ENCODE assay signal across 20 mouse cellular contexts in the genomic region with DNA sequence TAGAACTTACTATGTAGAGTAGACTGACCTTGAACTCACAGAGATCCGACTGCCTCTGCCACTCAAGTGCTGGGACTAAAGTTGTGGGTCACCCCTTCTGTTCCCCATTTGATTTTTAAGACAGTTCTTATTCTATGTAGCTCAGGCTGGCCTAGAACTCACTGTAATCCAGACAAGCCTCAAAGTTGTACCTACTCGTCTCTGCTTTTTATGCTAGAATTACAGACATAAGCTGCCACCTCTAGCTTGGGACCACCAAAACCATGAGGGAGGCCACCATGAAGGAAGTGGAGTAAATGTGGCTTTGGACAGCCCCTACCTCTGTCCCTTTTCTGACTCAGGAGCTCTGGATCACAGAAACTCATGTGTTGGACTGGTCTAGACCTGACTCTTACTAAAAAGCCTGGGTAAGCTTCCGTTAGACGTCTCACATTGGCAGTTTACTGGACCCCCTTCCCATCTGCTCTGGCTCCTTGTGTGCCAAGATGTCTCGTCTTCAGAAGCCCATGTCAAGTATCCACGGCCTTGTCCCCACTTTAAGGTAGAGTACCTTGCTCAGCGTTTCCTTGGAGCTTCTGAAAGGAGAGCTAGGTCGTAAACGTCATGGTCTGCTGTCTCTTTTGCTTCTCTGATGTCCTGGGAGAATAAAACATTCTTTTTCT.
"Had no signal": no experiment of that assay in that cellular context is flagged by ENCODE, and none has a peak within 500 bp of the region (broad histone marks: within the 10 kb centered on the region; RNA-seq: fewer than 3 reads in every experiment).

No protein-coding gene starts in this region.

- DNase-seq: lung, adult 2 months; lung, postnatal 14 days; lung, postnatal 36 days; retina, postnatal 1 day; right cerebral cortex, adult 18-20 months; right cerebral cortex, postnatal 25 days; right cerebral cortex, postnatal 4 days; spleen, adult 18-20 months; thymus, adult 18-20 months; thymus, postnatal 14 days; thymus, postnatal 36 days had no signal

- H3K4me3 ChIP-seq: lung, embryonic 15.5 days; megakaryocyte, embryonic 14.5 days; midbrain, embryonic 13.5 days; midbrain, embryonic 15.5 days; neural tube, embryonic 13.5 days; neural tube, embryonic 15.5 days had no signal

- H3K4me2 ChIP-seq: lung, embryonic 15.5 days; midbrain, embryonic 11.5 days; midbrain, embryonic 13.5 days; midbrain, embryonic 15.5 days; neural tube, embryonic 13.5 days; neural tube, embryonic 15.5 days had no signal

- H3K9ac ChIP-seq: lung, embryonic 15.5 days; midbrain, embryonic 13.5 days; midbrain, embryonic 15.5 days; neural tube, embryonic 13.5 days; neural tube, embryonic 15.5 days had no signal

- ATAC-seq: lung, postnatal 0 days; midbrain, embryonic 13.5 days; midbrain, embryonic 15.5 days had no signal

- H3K36me3 ChIP-seq: lung, embryonic 15.5 days; midbrain, embryonic 13.5 days; midbrain, embryonic 15.5 days; neural tube, embryonic 13.5 days; neural tube, embryonic 15.5 days had no signal

- H3K27ac ChIP-seq: lung, embryonic 15.5 days; macrophage; midbrain, embryonic 13.5 days; midbrain, embryonic 15.5 days; neural tube, embryonic 13.5 days; neural tube, embryonic 15.5 days had no signal

- H3K27me3 ChIP-seq: megakaryocyte, embryonic 14.5 days; midbrain, embryonic 13.5 days; midbrain, embryonic 15.5 days; neural tube, embryonic 13.5 days; neural tube, embryonic 15.5 days had no signal

- H3K9me3 ChIP-seq: lung, embryonic 15.5 days; megakaryocyte, embryonic 14.5 days; midbrain, embryonic 13.5 days; midbrain, embryonic 15.5 days; neural tube, embryonic 13.5 days; neural tube, embryonic 15.5 days had no signal
